Mouse (Mus musculus): ENCODE results near the gene Inava. TPM values are rescaled to one million over a fixed set of nuclear protein-coding genes. Genes with fewer than 3 reads are reported as not detected.

Gene Inava
- polyA plus RNA-seq, 1 experiment from 2014 or later = 5.2 TPM

- no peak for ATAC-seq
- Histone ChIP-seq H3K4me2 (ENCODE audit: low read length) (no peak overlapping the region), H3K9me3 (replicated peaks; ENCODE audit: control insufficient read depth, low read length) (no peaks in the 10 kb centered on the region), H3K4me1 (ENCODE audit: control insufficient read depth, insufficient read depth, low read length) (peaks cover 3% of the 10 kb centered on the region; the same call in 1 of the 2 replicates), H3K4me3 (ENCODE audit: low read depth, low read length) (no peak overlapping the region), H3K27me3 (replicated peaks; ENCODE audit: control insufficient read depth, insufficient read depth, low read length) (no peaks in the 10 kb centered on the region), H3K36me3 (ENCODE audit: control insufficient read depth, insufficient read depth, low read length) (no peaks in the 10 kb centered on the region), H3K9ac (ENCODE audit: low read length) (no peak overlapping the region), H3K27ac (ENCODE audit: low read depth, low read length) (no peak overlapping the region)
- DNase-seq (ENCODE audit: low spot score) = no peak
- WGBS = 93% methylated on average over 4 of the region's 4 CpGs
These were observed 4.4 kb upstream of the Inava start for GRCm38 (mm10) chr1:136238495-136238894.

- 2% methylated on average over 9 of the region's 9 CpGs for WGBS
- Histone ChIP-seq H3K36me3 (ENCODE audit: control insufficient read depth, insufficient read depth, low read length) (no peaks in the 10 kb centered on the region), H3K27ac (ENCODE audit: low read depth, low read length) (0 out of 2 replicates have a peak overlapping the region, but pooled peaks have one; percentile 52), H3K27me3 (replicated peaks; ENCODE audit: control insufficient read depth, insufficient read depth, low read length) (no peaks in the 10 kb centered on the region), H3K9ac (ENCODE audit: low read length) (peak overlapping the region; percentile 74), H3K4me1 (ENCODE audit: control insufficient read depth, insufficient read depth, low read length) (peaks cover 30% of the 10 kb centered on the region), H3K4me3 (ENCODE audit: low read depth, low read length) (peak overlapping the region; percentile 51), H3K9me3 (replicated peaks; ENCODE audit: control insufficient read depth, low read length) (no peaks in the 10 kb centered on the region), H3K4me2 (ENCODE audit: low read length) (peak overlapping the region; percentile 76)
- ATAC-seq (no peak; the same call in 1 of the 2 replicates), DNase-seq (ENCODE audit: low spot score) (peak; percentile 20)
These were observed 580 bp upstream of the Inava start for GRCm38 (mm10) chr1:136234595-136235092.

- peaks cover 36% of the 10 kb centered on the region for H3K4me1 ChIP-seq (ENCODE audit: control insufficient read depth, insufficient read depth, low read length)
- peak; percentile 16; the same call in 1 of the 2 replicates for ATAC-seq
These were observed 876 bp downstream of the Inava start for GRCm38 (mm10) chr1:136232986-136233790.

GRCm38 (mm10) chr1:136232285-136232926 is 1.7 kb downstream of the Inava start:
- ATAC-seq (no peak), DNase-seq (ENCODE audit: low spot score) (peak; percentile 51)
- Histone ChIP-seq H3K9me3 (replicated peaks; ENCODE audit: control insufficient read depth, low read length) (no peaks in the 10 kb centered on the region), H3K4me3 (ENCODE audit: low read depth, low read length) (peak overlapping the region; percentile 51), H3K27ac (ENCODE audit: low read depth, low read length) (no peak overlapping the region), H3K36me3 (ENCODE audit: control insufficient read depth, insufficient read depth, low read length) (no peaks in the 10 kb centered on the region), H3K4me2 (ENCODE audit: low read length) (peak overlapping the region; percentile 76), H3K4me1 (ENCODE audit: control insufficient read depth, insufficient read depth, low read length) (peaks cover 40% of the 10 kb centered on the region), H3K27me3 (replicated peaks; ENCODE audit: control insufficient read depth, insufficient read depth, low read length) (no peaks in the 10 kb centered on the region), H3K9ac (ENCODE audit: low read length) (peak overlapping the region; percentile 74; the same call in 1 of the 2 replicates)
- under 1% methylated on average over 9 of the region's 9 CpGs for WGBS

More at GRCm38 (mm10) chr1:136232986-136233790, 876 bp downstream of the Inava start:
- H3K27me3 ChIP-seq (replicated peaks; ENCODE audit: control insufficient read depth, insufficient read depth, low read length) = no peaks in the 10 kb centered on the region
- H3K9me3 ChIP-seq (replicated peaks; ENCODE audit: control insufficient read depth, low read length) = no peaks in the 10 kb centered on the region
- WGBS = 1% methylated on average over 23 of the region's 23 CpGs
- H3K27ac ChIP-seq (ENCODE audit: low read depth, low read length) = peak overlapping the region; percentile 5; the same call in 1 of the 2 replicates
- H3K9ac ChIP-seq (ENCODE audit: low read length) = peak overlapping the region; percentile 74
- H3K4me2 ChIP-seq (ENCODE audit: low read length) = peak overlapping the region; percentile 76
- H3K36me3 ChIP-seq (ENCODE audit: control insufficient read depth, insufficient read depth, low read length) = no peaks in the 10 kb centered on the region
- peak; percentile 48 for DNase-seq (ENCODE audit: low spot score)
- peak overlapping the region; percentile 51 for H3K4me3 ChIP-seq (ENCODE audit: low read depth, low read length)

GRCm38 (mm10) chr1:136231596-136231995 is 2.5 kb downstream of the Inava start:
- peaks cover 5% of the 10 kb centered on the region for H3K36me3 ChIP-seq (ENCODE audit: control insufficient read depth, insufficient read depth, low read length)
- H3K27me3 ChIP-seq (replicated peaks; ENCODE audit: control insufficient read depth, insufficient read depth, low read length) = no peaks in the 10 kb centered on the region
- ATAC-seq = no peak
- no peaks in the 10 kb centered on the region for H3K9me3 ChIP-seq (replicated peaks; ENCODE audit: control insufficient read depth, low read length)
- 2% methylated on average over 6 of the region's 6 CpGs for WGBS
- peak overlapping the region; percentile 76 for H3K4me2 ChIP-seq (ENCODE audit: low read length)
- H3K4me1 ChIP-seq (ENCODE audit: control insufficient read depth, insufficient read depth, low read length) = peaks cover 40% of the 10 kb centered on the region
- H3K9ac ChIP-seq (ENCODE audit: low read length) = peak overlapping the region; percentile 74; the same call in 1 of the 2 replicates
- no peak for DNase-seq (ENCODE audit: low spot score)
- no peak overlapping the region for H3K27ac ChIP-seq (ENCODE audit: low read depth, low read length)
- H3K4me3 ChIP-seq (ENCODE audit: low read depth, low read length) = peak overlapping the region; percentile 51

GRCm38 (mm10) chr1:136230201-136230600 is 3.9 kb downstream of the Inava start:
- H3K4me2 ChIP-seq (ENCODE audit: low read length) = peak overlapping the region; percentile 76
- H3K4me1 ChIP-seq (ENCODE audit: control insufficient read depth, insufficient read depth, low read length) = peaks cover 40% of the 10 kb centered on the region
- DNase-seq (ENCODE audit: low spot score) (no peak), ATAC-seq (no peak)
- peaks cover 18% of the 10 kb centered on the region for H3K36me3 ChIP-seq (ENCODE audit: control insufficient read depth, insufficient read depth, low read length)
- H3K27ac ChIP-seq (ENCODE audit: low read depth, low read length) = no peak overlapping the region
- H3K9me3 ChIP-seq (replicated peaks; ENCODE audit: control insufficient read depth, low read length) = no peaks in the 10 kb centered on the region
- H3K4me3 ChIP-seq (ENCODE audit: low read depth, low read length) = no peak overlapping the region
- no peaks in the 10 kb centered on the region for H3K27me3 ChIP-seq (replicated peaks; ENCODE audit: control insufficient read depth, insufficient read depth, low read length)
- 24% methylated on average over 11 of the region's 11 CpGs for WGBS
- no peak overlapping the region; the same call in 1 of the 2 replicates for H3K9ac ChIP-seq (ENCODE audit: low read length)

- Histone ChIP-seq H3K27ac (ENCODE audit: low read depth, low read length) (no peak overlapping the region), H3K4me3 (ENCODE audit: low read depth, low read length) (no peak overlapping the region), H3K27me3 (replicated peaks; ENCODE audit: control insufficient read depth, insufficient read depth, low read length) (no peaks in the 10 kb centered on the region), H3K4me1 (ENCODE audit: control insufficient read depth, insufficient read depth, low read length) (peaks cover 37% of the 10 kb centered on the region), H3K9me3 (replicated peaks; ENCODE audit: control insufficient read depth, low read length) (no peaks in the 10 kb centered on the region), H3K9ac (ENCODE audit: low read length) (no peak overlapping the region), H3K36me3 (ENCODE audit: control insufficient read depth, insufficient read depth, low read length) (peaks cover 28% of the 10 kb centered on the region), H3K4me2 (ENCODE audit: low read length) (no peak overlapping the region)
- DNase-seq (ENCODE audit: low spot score) = peak; percentile 22
- no peak for ATAC-seq
- WGBS = 7% methylated on average over 6 of the region's 6 CpGs
These were observed 5.1 kb downstream of the Inava start for GRCm38 (mm10) chr1:136229040-136229373.

- Histone ChIP-seq H3K27ac (ENCODE audit: low read depth, low read length) (no peak overlapping the region), H3K27me3 (replicated peaks; ENCODE audit: control insufficient read depth, insufficient read depth, low read length) (no peaks in the 10 kb centered on the region), H3K9ac (ENCODE audit: low read length) (no peak overlapping the region), H3K9me3 (replicated peaks; ENCODE audit: control insufficient read depth, low read length) (no peaks in the 10 kb centered on the region), H3K4me3 (ENCODE audit: low read depth, low read length) (no peak overlapping the region), H3K4me1 (ENCODE audit: control insufficient read depth, insufficient read depth, low read length) (peaks cover 37% of the 10 kb centered on the region), H3K36me3 (ENCODE audit: control insufficient read depth, insufficient read depth, low read length) (peaks cover 33% of the 10 kb centered on the region), H3K4me2 (ENCODE audit: low read length) (no peak overlapping the region)
- DNase-seq (ENCODE audit: low spot score) (no peak), ATAC-seq (no peak)
- WGBS = 10% methylated on average over 13 of the region's 13 CpGs
These were observed 5.6 kb downstream of the Inava start for GRCm38 (mm10) chr1:136228328-136229039.

Measured in forebrain, embryonic 14.5 days (tissue).